Mouse (Mus musculus) heart, adult 2 months (tissue): ENCODE results near the gene Smim23.

Source experiments
- CTCF ChIP-seq: fragments of 200-600 bp; IDR thresholded peaks from 2 replicates; pipeline ENCODE4 v1.8.1; 2022; ENCODE audit warnings: antibody characterized with exemption, mild to moderate bottlenecking, moderate library complexity
- EP300 ChIP-seq: fragments of 200-500 bp; IDR thresholded peaks from 2 replicates; pipeline ENCODE4 v1.6.1; 2011; ENCODE audit warnings: low read depth, low read length, control low read depth; ENCODE audit not compliant: insufficient read depth
- POLR2A ChIP-seq: fragments of 200-500 bp; IDR thresholded peaks from 2 replicates; pipeline ENCODE4 v1.6.1; 2011; ENCODE audit warnings: mild to moderate bottlenecking, low read depth, low read length, control low read depth; ENCODE audit not compliant: insufficient read depth

DNA sequence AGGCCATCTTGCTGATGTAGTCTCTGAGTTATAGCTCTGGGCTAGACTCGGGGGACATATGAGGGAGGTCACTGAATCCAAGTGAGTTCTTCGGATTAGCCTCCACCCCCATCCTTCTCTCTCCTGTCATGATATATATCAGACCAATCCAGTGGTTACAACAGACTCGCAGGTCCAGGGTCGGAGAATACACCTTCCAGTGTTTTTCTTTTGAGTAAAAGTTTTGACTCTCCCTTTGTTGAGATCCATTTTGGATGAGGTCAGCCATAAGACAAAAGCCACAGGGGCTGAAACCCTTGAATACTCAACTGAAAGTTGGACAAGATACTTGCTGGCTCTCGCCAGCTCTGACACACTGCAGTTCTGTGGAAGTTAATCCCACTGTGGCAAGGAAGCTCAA, 38.2 kb downstream of the Smim23 start:
- TF ChIP-seq CTCF (no peak), POLR2A (no peak), EP300 (no peak)
